Mouse (Mus musculus) gastrocnemius, postnatal 14 days (tissue): Measurements from ENCODE around the gene Tmem186. TPM values are rescaled to one million over a fixed set of nuclear protein-coding genes. Genes with fewer than 3 reads are reported as not detected.
A peak's percentile ranks its signal among the peaks of the same experiment; 100 is the strongest.

Experiments
- DNase-seq: peaks from one replicate; pipeline ENCODE4 v3.0.0; 2021; ENCODE audit warnings: mixed read lengths
- intact Hi-C: fragments of 180-260 bp; cut with DNase I; formaldehyde crosslinking; loops from one replicate; pipeline ENCODE4 v1.15.1; 2025; ENCODE audit warnings: low total_unique reads
- long read RNA-seq, 2 experiments: library from polyadenylated mRNA; stranded (forward); transcript quantifications; one replicate each; pipeline ENCODE4 v2.0.0; 2021
- total RNA-seq, 2 experiments: library from RNA; stranded (reverse); gene quantifications; 2 replicates each; pipeline ENCODE4 v1.2.3; 2021

The Tmem186 gene
- 10 to 100 TPM in 1 of 2 experiments, 1 to 10 TPM in 1; 9.2 to 10.4 TPM for total RNA-seq
- long read RNA-seq, experiment 1, transcript Tmem186-201 (2 exons, 3,391 nt), result major isoform, 28 of 34 reads
- long read RNA-seq, experiment 1, partial matches to known transcripts, result 0 of 34 reads
- long read RNA-seq, experiment 1, other reads (novel, unspliced or antisense), result 6 of 34 reads
- long read RNA-seq, experiment 2, transcript Tmem186-201 (2 exons, 3,391 nt), result major isoform, 20 of 28 reads
- long read RNA-seq, experiment 2, partial matches to known transcripts, result 0 of 28 reads
- long read RNA-seq, experiment 2, other reads (novel, unspliced or antisense), result 8 of 28 reads

GRCm38 (mm10) chr16:8637217-8638051, at the start of gene Tmem186, which contains the start of gene Pmm2:
Gene Tmem186, minus strand, starts transcription at chr16:8637712.
Gene Pmm2, plus strand, starts transcription at chr16:8637674.
- intact Hi-C loops, result no loop called here
- DNase-seq, result peak; percentile 84

DNA sequence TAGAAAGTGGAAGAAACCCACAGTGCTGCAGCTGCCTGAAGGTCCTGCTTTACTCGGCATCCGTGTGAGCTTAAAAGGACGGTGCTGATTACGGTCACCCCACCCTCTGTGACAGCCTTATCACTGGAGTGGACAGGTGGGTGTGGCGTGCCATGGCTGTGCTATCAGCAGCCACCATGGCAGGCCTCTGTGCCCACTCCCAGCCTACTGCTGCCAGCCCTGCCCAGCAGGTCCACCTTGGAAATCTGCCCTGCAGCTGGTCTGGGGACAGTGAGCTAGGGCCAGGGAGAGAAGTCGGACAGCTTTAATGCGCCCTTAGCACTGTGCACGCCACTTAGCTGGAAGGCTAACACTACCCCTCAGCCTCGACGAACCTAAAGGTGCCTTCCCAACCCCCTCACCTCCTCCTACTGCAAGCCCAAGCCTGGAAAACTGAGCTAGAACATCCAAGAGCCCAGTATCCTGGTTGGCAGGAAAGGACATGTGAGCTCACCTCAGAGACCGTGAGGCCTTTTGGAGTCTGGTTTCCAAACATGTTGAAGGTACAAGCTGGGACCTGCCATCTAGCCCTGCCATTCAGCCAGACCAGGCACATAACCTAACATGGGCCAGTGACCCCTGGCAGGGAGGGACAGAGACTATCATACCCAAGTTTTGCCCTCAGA, 49.5 kb upstream of the Tmem186 start:
- intact Hi-C loops, result loop anchor here (2.0 to 5.0 kb wide), 2 partner anchors 82 to 180 kb away; no protein-coding TSS in a partner anchor
- DNase-seq, result no peak

DNA sequence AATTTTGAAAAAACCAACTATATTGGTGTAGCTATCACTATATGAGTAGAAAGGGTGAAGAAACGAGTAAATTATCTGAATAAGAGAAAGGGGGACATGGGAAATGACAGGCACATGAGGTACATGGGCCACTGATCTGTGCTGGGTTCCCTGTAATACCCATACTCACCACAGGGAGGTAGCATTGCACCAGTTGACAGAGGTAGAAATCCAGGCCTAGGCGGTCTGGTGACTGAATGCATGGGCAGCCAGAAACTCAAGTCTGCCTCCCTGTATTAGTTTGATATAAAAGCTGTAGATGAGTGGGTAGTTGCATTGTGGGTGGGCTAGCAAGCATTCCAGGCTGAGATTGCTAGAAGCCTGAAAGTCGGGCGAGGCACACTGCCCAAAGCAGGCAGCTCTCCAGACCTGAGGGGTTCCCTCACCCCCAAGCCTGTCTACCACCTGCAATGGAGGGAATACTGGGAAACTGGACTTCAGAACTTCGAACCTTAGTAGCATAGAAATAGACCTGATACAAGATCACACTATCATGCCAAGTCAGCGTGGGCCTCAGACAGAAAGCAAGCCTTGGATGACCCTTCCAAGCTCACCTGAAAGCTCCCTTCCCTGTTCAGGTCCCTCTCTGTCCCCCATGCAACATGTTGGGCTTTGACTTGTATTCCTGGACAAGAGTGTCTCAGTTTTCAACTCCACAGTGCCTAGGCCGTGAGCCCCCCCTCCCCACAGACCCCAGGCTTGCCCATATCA, 48.8 kb upstream of the Tmem186 start:
- intact Hi-C loops, result loop anchor here (2.0 to 5.0 kb wide), 2 partner anchors 83 to 181 kb away; no protein-coding TSS in a partner anchor
- peak; percentile 66 for DNase-seq

DNA sequence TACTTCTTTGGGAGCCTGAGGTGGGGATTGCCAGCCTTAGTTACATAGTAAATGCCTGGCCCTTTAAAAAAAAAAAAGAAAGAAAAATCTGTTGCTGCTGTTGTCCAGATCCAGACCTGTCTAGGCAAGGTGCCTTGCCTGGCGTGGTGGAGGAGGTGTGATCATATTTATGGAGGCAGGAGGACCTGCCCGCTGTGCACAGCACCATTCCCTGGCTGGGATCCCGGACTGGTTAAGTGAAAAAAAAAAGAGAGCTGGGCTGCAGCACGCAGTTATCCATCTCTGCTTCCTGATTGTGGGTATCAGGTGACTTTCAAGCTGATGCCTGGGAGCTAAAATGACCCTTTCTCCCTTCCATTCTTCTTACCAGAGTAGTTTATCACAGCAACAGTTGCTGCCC, 47.6 kb upstream of the Tmem186 start:
- intact Hi-C loops, result loop anchor here (5.0 kb wide), 1 partner anchor 182 kb away; no protein-coding TSS in a partner anchor
- DNase-seq, result no peak

DNA sequence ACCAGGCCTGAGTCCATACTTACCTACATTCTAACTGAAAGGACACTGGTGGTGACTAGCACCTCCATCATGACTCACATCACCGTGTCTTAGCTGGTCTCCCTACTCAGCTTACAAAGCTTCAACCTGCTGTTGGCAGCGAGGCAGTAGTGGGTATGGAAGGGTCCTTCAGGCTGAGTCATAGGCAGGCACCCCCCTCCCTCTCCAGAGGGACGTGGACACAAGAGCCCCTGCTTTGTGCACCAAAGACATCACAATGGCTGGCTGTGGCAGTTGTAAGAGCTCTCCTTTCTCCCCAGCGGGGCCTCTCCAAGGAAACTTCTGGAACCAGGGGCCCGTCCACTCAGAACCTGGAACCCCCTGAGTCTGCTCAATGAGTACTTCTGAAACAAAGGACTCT, 43.0 kb upstream of the Tmem186 start, which contains the start of gene Gm5767:
Gene Gm5767, plus strand, starts transcription at position 301 of the 400 bp plus-strand sequence.
- DNase-seq, result no peak
- intact Hi-C loops, result loop anchor here (2.0 kb wide), 1 partner anchor 188 kb away; no protein-coding TSS in a partner anchor

DNA sequence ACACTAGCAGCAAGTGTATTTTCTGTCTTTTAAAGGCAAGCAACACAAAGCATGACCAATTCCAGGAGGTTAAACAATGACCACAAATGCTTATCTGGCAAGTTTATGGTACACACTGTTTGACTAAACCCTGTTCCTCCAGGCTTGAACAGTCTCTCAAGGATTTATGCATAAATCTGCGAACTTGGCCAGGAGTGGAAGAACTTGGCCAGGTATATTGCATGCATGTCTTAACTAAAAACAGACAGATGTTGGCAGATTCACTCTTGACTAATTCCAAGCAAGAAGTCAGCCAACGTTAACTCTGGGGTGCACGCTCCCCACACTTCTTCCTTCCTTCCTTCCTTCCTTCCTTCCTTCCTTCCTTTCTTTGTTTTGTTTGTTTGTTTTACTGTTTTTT, 42.3 kb upstream of the Tmem186 start:
- intact Hi-C loops, result loop anchor here (2.0 to 5.0 kb wide), 3 partner anchors 37 to 267 kb away; no protein-coding TSS in a partner anchor
- no peak for DNase-seq

GRCm38 (mm10) chr16:8678676-8679075, 41.2 kb upstream of the Tmem186 start:
- intact Hi-C loops, result loop anchor here (5.0 kb wide), 2 partner anchors 36 to 266 kb away; no protein-coding TSS in a partner anchor

DNA sequence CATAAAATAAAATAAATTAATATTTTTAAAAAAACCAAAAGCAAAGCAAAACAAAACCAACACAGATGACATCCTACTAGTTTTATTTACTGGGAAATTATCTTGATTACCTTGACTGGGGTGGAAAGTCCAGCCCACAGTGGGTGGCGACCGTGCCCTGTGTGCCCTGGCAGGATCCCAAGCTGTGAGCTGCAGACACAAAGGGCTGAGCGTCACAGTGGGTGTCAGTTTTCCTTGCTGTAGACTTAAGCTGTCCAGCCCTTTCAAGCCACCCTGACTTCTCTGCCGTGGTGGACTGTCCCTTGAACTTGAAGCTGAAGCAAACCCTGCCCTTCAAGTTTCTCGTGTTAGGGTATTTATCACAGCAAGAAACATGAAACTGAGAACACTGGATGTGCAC, 40.5 kb upstream of the Tmem186 start:
- DNase-seq, result no peak
- intact Hi-C loops, result loop anchor here (5.0 kb wide), 2 partner anchors 36 to 266 kb away; no protein-coding TSS in a partner anchor

More at GRCm38 (mm10) chr16:8678676-8679075, 41.2 kb upstream of the Tmem186 start:
- DNase-seq, result no peak

GRCm38 (mm10) chr16:8676800-8677199, 39.3 kb upstream of the Tmem186 start:
- no peak for DNase-seq
- intact Hi-C loops, result loop anchor here (5.0 kb wide), 2 partner anchors 34 to 264 kb away; no protein-coding TSS in a partner anchor

- intact Hi-C loops, result loop anchor here (5.0 kb wide), 2 partner anchors 34 to 264 kb away; no protein-coding TSS in a partner anchor
- no peak for DNase-seq
Measured at GRCm38 (mm10) chr16:8676228-8676627, 38.7 kb upstream of the Tmem186 start.

GRCm38 (mm10) chr16:8675559-8675958, 38.0 kb upstream of the Tmem186 start:
- no peak for DNase-seq
- intact Hi-C loops, result loop anchor here (5.0 kb wide), 2 partner anchors 33 to 263 kb away; no protein-coding TSS in a partner anchor

GRCm38 (mm10) chr16:8674165-8674564, 36.7 kb upstream of the Tmem186 start:
- intact Hi-C loops, result no loop called here
- no peak for DNase-seq

- no peak for DNase-seq
- intact Hi-C loops, result no loop called here
Measured at GRCm38 (mm10) chr16:8673343-8673742, 35.8 kb upstream of the Tmem186 start.

DNA sequence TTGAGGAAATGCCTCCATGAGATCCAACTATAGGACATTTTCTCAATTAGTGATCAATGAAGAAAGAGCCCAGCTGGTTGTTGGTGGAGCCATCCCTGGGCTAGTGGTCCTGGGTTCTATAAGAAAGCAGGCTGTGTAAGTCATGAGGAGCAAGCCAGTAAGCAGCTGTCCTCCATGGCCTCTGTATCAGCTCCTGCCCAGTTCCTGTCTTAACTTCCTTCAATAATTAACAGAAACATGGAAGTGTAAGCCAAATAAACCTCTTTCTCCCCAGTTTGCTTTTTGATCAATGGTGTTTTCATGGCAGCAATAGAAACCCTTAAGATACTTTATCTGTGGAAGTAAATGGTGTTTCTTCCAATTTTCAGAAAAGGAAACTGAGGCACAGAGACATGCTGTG, 35.3 kb upstream of the Tmem186 start:
- intact Hi-C loops, result no loop called here
- no peak for DNase-seq

DNA sequence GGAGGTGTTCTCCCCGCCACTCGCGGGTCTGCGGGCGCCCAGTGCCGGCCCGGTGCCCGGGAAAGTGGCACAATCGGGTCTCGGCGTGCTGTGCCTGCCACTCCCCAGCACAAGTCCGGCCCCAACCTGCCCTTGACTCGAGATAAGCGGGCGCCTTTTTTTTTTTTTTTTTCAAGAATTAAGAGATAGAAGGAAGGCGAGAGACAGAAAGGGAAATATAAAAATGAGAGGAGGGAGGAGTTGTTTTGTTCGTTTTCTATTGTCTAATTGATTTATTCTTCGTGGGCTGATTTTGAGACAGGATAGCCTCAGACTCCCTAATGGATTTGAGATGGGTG, 34.8 kb upstream of the Tmem186 start:
- DNase-seq, result no peak
- intact Hi-C loops, result no loop called here

- peak; percentile 95 for DNase-seq
- intact Hi-C loops, result no loop called here
Measured at GRCm38 (mm10) chr16:8671551-8672349, 34.2 kb upstream of the Tmem186 start, which contains the start of gene Carhsp1. Gene Carhsp1, minus strand, starts transcription at chr16:8672155.

GRCm38 (mm10) chr16:8670041-8671035, 32.8 kb upstream of the Tmem186 start:
- DNase-seq, result no peak
- intact Hi-C loops, result no loop called here
